Mouse (Mus musculus): ENCODE measurements at regions not wholly inside any gene's neighbourhood (a gene's known extent, or its start where the extent isn't known, plus 50 kb on each side); places are given as distances from the start of the nearest gene placed in this dataset.

DNA sequence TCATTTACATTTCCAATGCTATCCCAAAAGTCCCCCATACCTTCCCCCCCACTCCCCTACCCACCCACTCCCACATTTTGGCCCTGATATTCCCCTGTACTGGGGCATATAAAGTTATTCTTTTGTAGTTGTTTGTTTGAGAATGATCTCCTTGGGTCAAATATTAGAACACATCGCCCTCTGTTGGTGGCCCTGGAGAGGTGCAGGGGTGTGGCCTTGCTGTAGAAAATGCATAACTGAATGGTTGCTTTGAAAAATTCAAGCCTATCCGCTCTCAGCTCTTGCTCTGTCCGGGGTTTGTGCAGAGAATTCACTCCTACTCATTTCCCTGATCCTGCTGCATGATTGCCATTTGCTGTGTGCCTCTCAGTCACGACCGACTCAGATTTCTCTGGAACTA, 336.4 kb upstream of the Epha6 start:
- TF ChIP-seq CTCF (IDR thresholded peaks at IDR 0.05; ENCODE audit: low read depth): peak; percentile 21; the same call in 1 of the 2 replicates
- 58% methylated on average over 5 of the region's 5 CpGs for WGBS
- Histone ChIP-seq H3K4me1 (ENCODE audit: insufficient read depth) (no peaks in the 10 kb centered on the region), H3K27me3 (ENCODE audit: insufficient read depth, low read length) (no peaks in the 10 kb centered on the region), H3K27ac (ENCODE audit: low read depth) (no peak overlapping the region), H3K36me3 (ENCODE audit: insufficient read depth) (no peaks in the 10 kb centered on the region), H3K9ac (no peak overlapping the region), H3K4me2 (no peak overlapping the region), H3K4me3 (ENCODE audit: low read depth, low read length) (no peak overlapping the region), H3K9me3 (ENCODE audit: low read depth, low read length) (no peaks in the 10 kb centered on the region)
- DNase-seq: peak; percentile 11
- ATAC-seq (ENCODE audit: insufficient read depth): no peak

Data from lung, embryonic 14.5 days (tissue).